In the genomic region with DNA sequence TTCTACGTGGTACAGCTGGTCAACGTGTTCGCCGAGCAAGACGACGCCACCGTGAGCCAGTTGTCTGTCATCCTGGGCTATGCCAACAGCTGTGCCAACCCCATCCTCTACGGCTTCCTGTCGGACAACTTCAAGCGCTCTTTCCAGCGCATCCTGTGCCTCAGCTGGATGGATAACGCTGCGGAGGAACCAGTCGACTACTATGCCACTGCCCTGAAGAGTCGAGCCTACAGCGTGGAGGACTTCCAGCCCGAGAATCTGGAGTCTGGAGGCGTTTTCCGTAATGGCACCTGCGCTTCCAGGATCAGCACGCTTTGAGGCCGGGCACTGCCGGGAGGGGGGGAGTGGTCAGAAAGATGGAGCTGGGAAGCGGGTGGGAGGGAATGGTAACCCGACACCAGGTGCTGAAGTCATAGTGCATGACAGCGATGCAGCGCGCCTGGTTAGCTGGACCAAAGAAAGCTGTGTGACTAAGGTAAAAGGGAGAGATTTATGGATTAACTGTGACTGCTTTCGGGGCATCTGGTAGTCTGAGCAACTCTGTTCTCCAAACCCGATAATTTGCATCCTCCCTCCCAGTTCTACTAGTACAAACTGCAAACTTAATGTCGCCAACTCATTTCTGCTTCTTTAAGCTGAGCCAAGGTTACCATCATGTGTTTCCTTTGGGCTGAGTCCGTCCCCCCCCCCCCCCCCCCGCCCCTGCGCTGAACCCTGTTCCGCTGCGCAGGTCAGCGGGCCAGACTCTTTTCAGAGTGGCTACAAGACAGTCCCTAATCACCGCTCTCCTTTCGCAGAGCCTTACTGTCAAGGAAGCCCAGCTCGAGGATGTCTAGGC, we compare ENCODE assay signal across 8 mouse cellular contexts. TPM values are rescaled to one million over a fixed set of nuclear protein-coding genes. Genes with fewer than 3 reads are reported as not detected.
A peak's percentile ranks its signal among the peaks of the same experiment; 100 is the strongest.
DNase-seq lines count a peak whose midpoint lies in the region; ATAC-seq and TF ChIP-seq lines count a peak whose summit lies in the region.

No protein-coding gene starts in this region.

- H3K4me2 ChIP-seq in forebrain, embryonic 13.5 days = peak overlapping the region; percentile 98
- H3K4me2 ChIP-seq in hindbrain, postnatal 0 days (ENCODE audit: low read depth, low read length) = peak overlapping the region; percentile 89
- peak overlapping the region; percentile 45 for H3K4me2 ChIP-seq in myocyte (ENCODE audit: low read depth)

- ATAC-seq in forebrain, embryonic 13.5 days = peak; percentile 25
- ATAC-seq in hindbrain, postnatal 0 days = peak; percentile 30

- under 1% methylated on average over 39 of the region's 40 CpGs for WGBS in forebrain, embryonic 13.5 days
- under 1% methylated on average over 38 of the region's 40 CpGs for WGBS in hindbrain, postnatal 0 days

- H3K4me1 ChIP-seq in forebrain, embryonic 13.5 days = peaks cover 33% of the 10 kb centered on the region
- H3K4me1 ChIP-seq in hindbrain, postnatal 0 days (ENCODE audit: insufficient read depth, low read length) = peaks cover 18% of the 10 kb centered on the region; the same call in 1 of the 2 replicates

- peak in 1 of 2 experiments; percentile 11 for DNase-seq in layer of hippocampus, adult 2 months (ENCODE audit: low spot score in 2 of 2)
- DNase-seq in layer of hippocampus, postnatal 14 days (ENCODE audit: low spot score in 2 of 2) = no peak
- DNase-seq in hindbrain, postnatal 0 days (ENCODE audit: low spot score) = no peak
- DNase-seq in liver (peak; percentile 30), MN1 (ENCODE audit: low spot score) (no peak)
- DNase-seq in ovary, postnatal 10 days (ENCODE audit: low spot score) = no peak

- peaks cover 67% of the 10 kb centered on the region for H3K27me3 ChIP-seq in forebrain, embryonic 13.5 days
- H3K27me3 ChIP-seq in hindbrain, postnatal 0 days (ENCODE audit: insufficient read depth, low read length) = peaks cover 14% of the 10 kb centered on the region; the same call in 1 of the 2 replicates
- no peaks in the 10 kb centered on the region for H3K27me3 ChIP-seq in myocyte (ENCODE audit: control insufficient read depth, insufficient read depth, insufficient read length)

- H3ac ChIP-seq in myocyte (ENCODE audit: control insufficient read depth, insufficient read length) = no peak overlapping the region

- no peak for TF ChIP-seq CTCF in layer of hippocampus, adult 2 months (conservative IDR thresholded peaks at IDR 0.05)
- no peak for TF ChIP-seq CTCF in hindbrain, postnatal 0 days (IDR thresholded peaks at IDR 0.05; ENCODE audit: low read depth)

- no peaks in the 10 kb centered on the region for H3K9me3 ChIP-seq in forebrain, embryonic 13.5 days (replicated peaks)
- H3K9me3 ChIP-seq in hindbrain, postnatal 0 days (ENCODE audit: low read length) = no peaks in the 10 kb centered on the region

- H3K36me3 ChIP-seq in forebrain, embryonic 13.5 days (ENCODE audit: poor library complexity, severe bottlenecking) = no peaks in the 10 kb centered on the region
- no peaks in the 10 kb centered on the region for H3K36me3 ChIP-seq in hindbrain, postnatal 0 days (ENCODE audit: insufficient read depth, low read length)
- H3K36me3 ChIP-seq in myocyte (ENCODE audit: control insufficient read depth, insufficient read depth) = no peaks in the 10 kb centered on the region

- H3K4me3 ChIP-seq in layer of hippocampus, adult 2 months = peak overlapping the region; percentile 74
- H3K4me3 ChIP-seq in forebrain, embryonic 13.5 days = peak overlapping the region; percentile 55
- H3K4me3 ChIP-seq in hindbrain, postnatal 0 days (ENCODE audit: low read length) = peak overlapping the region; percentile 53
- H3K4me3 ChIP-seq in myocyte = no peak overlapping the region

- TF ChIP-seq POLR2A in myocyte (IDR thresholded peaks at IDR 0.05; ENCODE audit: insufficient read length, low read depth) = no peak

- peak overlapping the region; percentile 92 for H3K27ac ChIP-seq in layer of hippocampus, adult 2 months
- H3K27ac ChIP-seq in forebrain, embryonic 13.5 days = no peak overlapping the region
- no peak overlapping the region for H3K27ac ChIP-seq in hindbrain, postnatal 0 days

- no peaks in the 10 kb centered on the region for H3K79me2 ChIP-seq in myocyte (ENCODE audit: control insufficient read depth, insufficient read depth)

- peak overlapping the region; percentile 64 for H3K9ac ChIP-seq in forebrain, embryonic 13.5 days
- peak overlapping the region; percentile 52 for H3K9ac ChIP-seq in hindbrain, postnatal 0 days (replicated peaks; ENCODE audit: low read length)

TF ChIP-seq in myocyte, 11 proteins besides CTCF, POLR2A, EP300 and RAD21:
- TF ChIP-seq E2F4 (IDR thresholded peaks at IDR 0.05; ENCODE audit: insufficient read depth) (no peak), MYOG (IDR thresholded peaks at IDR 0.05; ENCODE audit: control insufficient read depth in 1 of 3, insufficient read depth in 1 of 3, insufficient read length in 2 of 3, low read depth in 2 of 3) (no peak), MAX (IDR thresholded peaks at IDR 0.05; ENCODE audit: low read depth) (no peak), POLR2AphosphoS2 (IDR thresholded peaks at IDR 0.05; ENCODE audit: insufficient read length, low read depth) (no peak), CEBPB (IDR thresholded peaks at IDR 0.05; ENCODE audit: insufficient read depth, poor library complexity, severe bottlenecking) (no peak), TCF3 (IDR thresholded peaks at IDR 0.05; ENCODE audit: insufficient read length, low read depth) (no peak)
TF ChIP-seq in myocyte: peak in this region for 0.

RNA-seq across cellular contexts. Expression of a gene that starts 2.1 kb away (rescaled TPM):
- total RNA-seq in layer of hippocampus, adult 2 months (2021) = 10 to 100 TPM; 17.6 to 24.4 TPM
- total RNA-seq in layer of hippocampus, postnatal 14 days (2021) = 10 to 100 TPM; 31.2 to 33.2 TPM
- polyA plus RNA-seq in forebrain, embryonic 13.5 days (2015; fragmentation: Nextera tagmentation; extraction: Ambion mirVana) = 2.3 and 4.2 TPM in 2 replicates
- 46.8 and 49.1 TPM in 2 replicates for total RNA-seq in hindbrain, postnatal 0 days (2014; rRNA removed)
- 14.0 and 16.5 TPM in 2 replicates for polyA plus RNA-seq in hindbrain, postnatal 0 days (2015; fragmentation: Nextera tagmentation; extraction: Ambion mirVana)
- polyA plus RNA-seq in myocyte (2012; fragmentation: generic; extraction: Trizol) = not detected

RNA-seq across cellular contexts. Expression of a gene that starts 55.4 kb away (rescaled TPM):
- total RNA-seq in layer of hippocampus, adult 2 months (2021) = 1 to 10 TPM; 2.7 to 3.3 TPM
- 1 to 10 TPM; 3.2 to 3.3 TPM for total RNA-seq in layer of hippocampus, postnatal 14 days (2021)
- polyA plus RNA-seq in forebrain, embryonic 13.5 days (2015; fragmentation: Nextera tagmentation; extraction: Ambion mirVana) = 4.3 and 4.4 TPM in 2 replicates
- 6.8 and 9.3 TPM in 2 replicates for total RNA-seq in hindbrain, postnatal 0 days (2014; rRNA removed)
- polyA plus RNA-seq in hindbrain, postnatal 0 days (2015; fragmentation: Nextera tagmentation; extraction: Ambion mirVana) = 6.4 and 6.9 TPM in 2 replicates
- 0.01 TPM for polyA plus RNA-seq in myocyte (2012; fragmentation: generic; extraction: Trizol)

Comparison
In these comparisons a context has a peak if more than half of its experiments do, and no peak if none do; other contexts are left out.
1. H3K4me2 ChIP-seq: peak in every context shown above with its lines; median percentile 98 in forebrain, embryonic 13.5 days; 89 in hindbrain, postnatal 0 days; 45 in myocyte.